Mouse (Mus musculus): Measurements from ENCODE around the gene Psenen.

The Psenen gene

DNA sequence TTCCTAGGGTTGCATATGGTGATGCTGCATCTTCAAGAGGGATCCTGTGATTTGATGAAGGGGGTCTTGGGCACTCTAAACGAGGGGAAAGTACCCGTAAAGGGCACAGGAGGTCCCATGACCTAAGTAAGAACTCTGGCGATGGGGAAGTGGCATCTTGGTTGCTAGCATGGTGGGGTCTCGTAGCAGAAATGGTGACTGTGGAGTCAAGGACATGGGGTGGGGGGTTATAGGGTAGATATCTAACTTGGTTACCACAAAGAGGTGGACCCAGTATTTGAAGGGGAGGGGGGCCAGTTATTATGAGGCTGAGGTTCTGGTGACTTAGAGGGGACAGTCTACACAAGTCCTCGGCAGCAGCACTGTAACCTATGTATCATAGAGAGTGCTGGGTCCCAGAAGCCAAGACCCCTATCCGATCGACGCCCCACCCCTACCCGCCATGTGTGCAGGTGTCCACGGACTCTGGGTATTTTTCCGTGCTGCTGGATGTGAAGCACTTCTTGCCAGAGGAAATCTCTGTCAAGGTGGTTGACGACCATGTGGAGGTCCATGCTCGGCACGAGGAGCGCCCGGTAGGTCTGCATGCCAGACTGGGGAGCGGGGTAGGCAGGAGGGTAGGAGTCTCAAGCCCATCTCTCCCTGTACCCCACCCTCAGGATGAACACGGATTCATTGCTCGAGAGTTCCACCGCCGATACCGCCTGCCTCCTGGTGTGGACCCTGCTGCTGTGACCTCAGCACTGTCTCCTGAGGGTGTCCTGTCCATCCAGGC is 9.4 kb downstream of the Psenen start:
- in situ Hi-C loops (cut with MboI, MseI) = loop anchor here in 1 of 2 experiments (10.0 kb wide), 1 partner anchor 459 kb away; the partner anchor contains the start of genes Gm26920, Zfp260 and Zfp566

GRCm38 (mm10) chr7:30553021-30553589 is 10.3 kb downstream of the Psenen start:
- in situ Hi-C loops (cut with MboI, MseI) = loop anchor here in 1 of 2 experiments (10.0 kb wide), 1 partner anchor 458 kb away; the partner anchor contains the start of genes Gm26920, Zfp260 and Zfp566

DNA sequence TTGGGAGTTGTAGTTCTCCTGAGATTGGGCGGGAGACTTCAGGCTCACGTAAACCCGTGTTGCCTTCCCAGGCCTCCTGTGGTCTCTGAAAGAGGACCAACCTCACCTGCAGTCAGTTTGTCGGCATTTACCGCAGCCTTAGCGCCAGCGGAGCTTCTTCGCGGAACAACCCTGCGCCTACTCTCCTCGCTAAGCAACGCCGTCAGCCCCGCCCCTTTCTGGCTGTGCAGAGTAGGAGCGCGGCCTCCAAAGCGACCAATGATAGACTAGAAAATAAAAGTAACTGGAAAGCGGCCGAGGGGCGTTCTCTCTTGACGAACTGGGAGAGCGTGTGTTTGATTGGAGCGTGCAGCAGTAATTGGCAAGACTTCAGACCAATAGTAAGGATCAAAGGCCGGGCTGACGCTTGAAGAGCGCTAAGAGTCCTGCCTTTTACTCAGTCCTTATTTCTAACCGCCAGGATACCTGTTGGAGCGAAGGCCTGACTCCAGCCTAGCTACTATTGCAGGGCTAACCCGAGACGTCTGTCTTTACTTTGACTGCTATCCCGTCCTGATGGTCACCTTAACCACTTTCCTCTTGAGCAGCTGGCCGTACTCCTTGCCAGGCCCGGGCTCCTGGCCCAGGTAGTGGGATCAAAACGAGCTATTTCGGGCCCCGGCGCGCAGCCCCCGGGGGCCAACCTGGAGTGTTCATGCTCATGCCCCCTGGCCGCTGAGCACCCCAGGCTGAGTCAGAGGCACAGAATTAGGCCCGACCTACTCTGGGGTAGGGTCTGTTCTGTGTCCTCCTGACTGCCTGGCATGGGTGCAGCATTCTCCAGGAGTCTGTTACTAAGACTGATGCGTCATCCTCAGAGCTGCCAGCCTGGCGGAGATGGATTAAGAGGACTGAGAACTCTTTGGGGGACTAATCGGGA is 11.1 kb downstream of the Psenen start, which contains the start of the genes Hspb6 and Proser3:
Gene Hspb6 (plus strand): TSS at position 77 of the 919 bp plus-strand sequence.
Gene Proser3 (minus strand): TSS at position 198 of the 919 bp plus-strand sequence.
- in situ Hi-C loops (cut with MboI, MseI) = loop anchor here in 1 of 2 experiments (10.0 kb wide), 1 partner anchor 458 kb away; the partner anchor contains the start of genes Gm26920, Zfp260 and Zfp566

DNA sequence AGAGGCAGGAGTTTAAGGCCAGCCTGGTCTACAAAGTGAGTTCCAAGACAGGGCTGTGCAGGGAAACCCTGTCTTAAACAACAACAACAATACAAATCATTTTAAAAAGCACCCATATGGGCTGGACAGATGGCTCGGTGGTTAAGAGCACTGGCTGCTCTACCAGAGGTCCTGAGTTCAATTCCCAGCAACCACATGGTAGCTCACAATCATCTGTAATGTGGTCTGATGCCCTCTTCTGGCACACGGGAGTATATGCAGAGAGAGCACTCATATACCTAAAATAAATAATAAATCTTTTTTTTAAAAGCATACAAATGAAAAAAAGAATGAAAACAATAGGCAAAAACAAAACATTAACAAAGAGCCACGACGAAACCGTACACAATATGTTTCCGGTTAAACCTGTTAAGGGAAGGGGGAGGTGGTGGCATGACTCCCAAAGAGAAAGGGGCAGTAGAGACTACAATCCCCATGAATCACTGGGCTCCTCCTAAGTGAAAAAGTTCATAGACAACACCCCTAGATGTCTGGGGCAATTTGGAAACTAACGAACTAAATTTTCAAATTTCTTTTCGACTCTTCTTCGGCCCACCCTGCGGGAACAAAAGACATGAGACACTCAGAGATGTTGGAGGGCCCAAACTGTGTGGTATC is 11.9 kb downstream of the Psenen start:
- in situ Hi-C loops (cut with MboI, MseI) = loop anchor here in 1 of 2 experiments (10.0 kb wide), 1 partner anchor 457 kb away; the partner anchor contains the start of genes Gm26920, Zfp260 and Zfp566

- in situ Hi-C loops (cut with MboI, MseI) = loop anchor here in 1 of 2 experiments (10.0 kb wide), 1 partner anchor 456 kb away; the partner anchor contains the start of genes Gm26920, Zfp260 and Zfp566
Observed at GRCm38 (mm10) chr7:30550603-30551002, 12.8 kb downstream of the Psenen start.

DNA sequence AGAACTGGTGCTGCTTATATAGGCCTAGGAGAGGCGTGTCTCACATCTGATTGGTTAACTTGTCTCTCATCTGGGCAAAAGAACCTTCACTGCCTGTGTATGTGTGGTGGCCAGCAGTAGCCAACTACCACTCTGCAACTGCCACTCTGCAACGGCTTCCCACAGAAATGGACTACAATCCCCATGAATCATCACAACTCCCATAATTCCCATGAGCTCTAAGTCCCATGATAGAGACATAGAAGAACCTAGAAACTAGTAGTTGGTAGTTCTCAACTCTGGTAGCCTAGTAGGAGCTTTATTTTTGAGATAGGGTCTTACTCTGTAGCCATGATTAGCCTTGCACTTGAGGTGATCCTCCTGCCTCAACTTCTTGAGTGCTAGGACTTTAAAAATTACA is 13.5 kb downstream of the Psenen start:
- in situ Hi-C loops (cut with MboI, MseI) = loop anchor here in 1 of 2 experiments (10.0 kb wide), 1 partner anchor 455 kb away; the partner anchor contains the start of genes Gm26920, Zfp260 and Zfp566

DNA sequence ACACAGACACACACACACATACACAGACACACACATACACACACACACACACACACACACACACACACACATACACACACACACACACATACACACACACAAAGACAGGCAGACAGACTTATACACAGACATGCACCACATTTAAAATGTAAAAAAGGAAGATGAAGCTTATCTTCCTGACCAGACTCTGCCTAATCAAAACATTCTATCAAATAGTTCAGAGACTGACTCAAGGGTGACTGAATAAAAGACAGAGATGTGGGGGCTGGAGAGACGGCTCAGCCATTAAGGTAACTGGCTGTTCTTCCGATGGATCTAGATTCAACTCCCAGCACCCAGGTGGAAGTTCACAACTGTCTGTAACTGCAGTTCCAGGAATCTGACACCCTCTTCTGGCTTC is 19.1 kb downstream of the Psenen start:
- in situ Hi-C loops (cut with MboI, MseI) = no loop called here

DNA sequence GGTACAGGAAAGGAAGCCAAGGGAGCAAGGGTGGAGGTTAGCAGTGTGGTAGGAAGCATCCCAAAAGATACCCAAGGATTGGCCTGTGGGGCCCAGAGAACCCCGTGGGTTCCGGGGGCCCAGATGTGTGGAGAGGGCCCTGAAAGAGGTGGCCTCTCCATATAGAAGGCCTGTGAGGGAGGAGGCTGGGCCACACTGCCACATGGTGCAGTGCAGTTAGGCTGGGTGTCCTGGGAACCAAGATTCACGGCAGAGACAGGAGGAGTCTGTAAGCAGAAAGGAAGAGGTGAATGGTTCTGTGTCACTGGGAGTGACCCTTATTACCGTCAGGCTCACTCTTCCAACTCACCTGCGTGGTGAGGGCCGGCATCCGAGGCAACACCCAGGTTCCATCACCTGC is 22.9 kb downstream of the Psenen start:
- in situ Hi-C loops (cut with MboI, MseI) = no loop called here

DNA sequence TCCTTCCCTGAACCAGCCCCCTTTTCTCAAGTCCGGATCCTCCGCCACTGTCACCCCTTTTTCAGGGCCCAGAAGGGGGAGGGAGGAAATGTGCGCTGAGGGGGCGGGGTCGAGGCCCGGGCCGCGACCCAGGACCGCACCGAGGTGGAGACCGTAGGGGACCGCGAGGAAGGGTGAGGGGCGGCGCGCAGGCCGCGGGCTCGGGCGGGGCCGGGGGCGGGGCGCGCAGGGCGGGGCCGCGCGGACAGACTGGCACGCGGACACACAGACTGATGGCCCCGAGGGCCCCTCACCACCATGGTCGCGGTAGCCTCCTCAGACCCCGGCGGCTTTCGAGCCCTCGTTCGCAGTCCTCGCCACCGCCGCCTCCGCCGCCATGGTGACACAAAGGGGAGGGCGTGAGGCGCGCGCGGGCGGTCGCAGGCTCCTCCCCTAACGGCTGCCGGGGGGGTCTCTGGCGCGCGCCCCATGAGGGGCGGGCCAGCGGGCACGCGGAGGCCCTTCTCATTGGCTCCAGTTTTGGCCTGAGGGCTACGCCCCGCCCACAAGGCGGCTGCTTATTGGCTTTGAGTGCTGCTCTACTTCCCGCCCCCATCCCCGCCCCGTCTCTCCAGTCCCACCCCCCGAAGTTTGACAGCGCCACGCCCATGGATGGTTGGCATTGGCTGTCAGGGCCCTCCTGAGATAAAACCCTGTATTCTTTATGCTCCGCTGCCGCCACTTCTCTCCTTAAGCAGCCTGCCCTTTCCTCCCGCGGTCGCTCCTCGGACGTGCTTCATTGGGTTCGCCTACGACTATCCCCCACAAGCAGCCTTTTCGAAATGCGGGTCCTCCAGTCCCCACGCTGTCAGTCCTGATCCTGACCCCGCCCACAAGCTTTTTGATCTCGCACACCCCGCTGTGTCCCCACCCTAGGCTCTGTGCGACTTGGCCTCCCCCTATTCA is 28.5 kb downstream of the Psenen start, which contains the start of gene Arhgap33:
Gene Arhgap33 (minus strand): TSS at position 428 of the 945 bp plus-strand sequence.
- in situ Hi-C loops (cut with MboI, MseI) = no loop called here

DNA sequence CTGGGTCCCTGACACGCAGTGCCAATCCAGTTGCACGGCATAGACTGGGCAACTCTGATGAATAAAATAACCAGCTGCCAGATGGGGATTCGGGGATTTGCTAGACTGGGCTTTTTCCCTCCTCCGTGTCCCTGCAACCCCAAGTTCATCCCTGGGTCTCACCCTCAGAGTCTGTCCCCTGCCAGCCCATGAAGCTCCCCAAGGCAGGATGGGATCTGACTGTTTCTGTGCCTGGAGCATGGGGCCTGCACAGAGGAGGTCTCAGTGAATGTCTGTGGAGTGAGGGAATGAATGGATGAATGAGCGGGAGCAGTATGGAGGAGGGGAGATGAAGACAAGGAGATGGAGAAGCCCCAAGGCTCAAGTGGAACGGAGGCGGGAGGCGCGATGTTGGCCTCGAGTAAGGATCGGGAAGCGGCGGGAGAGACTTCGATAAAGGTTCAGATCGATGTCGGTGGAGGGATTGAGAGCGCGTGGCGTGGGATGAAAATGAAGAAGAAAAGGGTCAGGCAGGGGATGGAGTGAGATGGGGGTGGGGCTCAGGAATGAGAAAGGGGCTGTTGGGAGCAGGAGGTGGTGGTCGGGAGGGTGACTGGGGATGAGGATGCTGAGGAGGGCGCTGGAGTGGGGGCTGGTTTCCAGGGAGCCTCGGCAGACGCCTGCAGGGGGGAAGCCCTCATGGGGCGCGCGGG is 29.3 kb downstream of the Psenen start:
- in situ Hi-C loops (cut with MboI, MseI) = no loop called here

DNA sequence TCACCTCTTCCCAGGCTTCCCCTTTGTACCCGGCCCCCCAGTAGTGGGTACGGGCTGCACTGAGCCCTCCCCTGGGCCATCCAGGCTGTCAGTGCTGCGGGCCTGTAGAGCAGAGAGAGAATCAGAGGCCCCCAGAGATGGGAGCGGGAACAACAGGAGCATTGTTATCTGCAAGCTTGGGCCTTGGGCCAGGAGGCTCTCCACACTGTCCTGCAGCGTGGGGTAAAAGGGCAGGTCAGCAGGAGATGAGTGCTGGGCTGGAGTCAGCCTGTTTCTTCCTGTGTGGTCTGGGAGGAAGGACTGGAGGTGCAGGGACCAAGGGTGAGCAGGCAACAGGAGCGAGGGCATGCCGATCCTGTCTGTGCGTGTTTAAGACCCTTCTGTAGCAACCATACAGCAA is 30.5 kb downstream of the Psenen start:
- in situ Hi-C loops (cut with MboI, MseI) = no loop called here

DNA sequence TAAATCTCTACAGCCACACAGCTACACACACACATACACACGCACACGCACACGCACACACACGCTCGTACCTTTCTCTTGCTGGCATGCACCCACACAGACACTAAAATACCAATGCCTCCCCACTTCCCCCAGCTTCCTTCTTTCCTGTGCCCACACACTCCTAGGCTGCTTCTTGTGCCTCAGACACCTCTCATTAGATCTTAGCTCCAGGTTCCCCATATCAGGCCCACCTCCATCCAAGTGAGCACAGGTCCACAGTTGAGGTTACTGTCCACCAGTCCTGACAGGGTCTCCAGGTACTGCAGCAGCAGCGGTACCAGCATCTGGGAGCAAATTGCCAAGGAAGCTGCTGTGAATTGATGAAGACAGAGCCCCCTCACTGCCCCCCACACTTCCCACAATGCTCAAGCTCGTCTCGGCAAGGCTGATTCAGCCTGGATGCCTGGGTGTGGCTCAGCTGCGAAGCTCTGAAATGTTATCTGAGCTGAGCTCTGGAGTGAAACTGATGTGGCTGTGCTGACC is 32.1 kb downstream of the Psenen start:
- in situ Hi-C loops (cut with MboI, MseI) = no loop called here

- in situ Hi-C loops (cut with MboI, MseI) = no loop called here
Observed at GRCm38 (mm10) chr7:30526981-30527380, 36.4 kb downstream of the Psenen start.

DNA sequence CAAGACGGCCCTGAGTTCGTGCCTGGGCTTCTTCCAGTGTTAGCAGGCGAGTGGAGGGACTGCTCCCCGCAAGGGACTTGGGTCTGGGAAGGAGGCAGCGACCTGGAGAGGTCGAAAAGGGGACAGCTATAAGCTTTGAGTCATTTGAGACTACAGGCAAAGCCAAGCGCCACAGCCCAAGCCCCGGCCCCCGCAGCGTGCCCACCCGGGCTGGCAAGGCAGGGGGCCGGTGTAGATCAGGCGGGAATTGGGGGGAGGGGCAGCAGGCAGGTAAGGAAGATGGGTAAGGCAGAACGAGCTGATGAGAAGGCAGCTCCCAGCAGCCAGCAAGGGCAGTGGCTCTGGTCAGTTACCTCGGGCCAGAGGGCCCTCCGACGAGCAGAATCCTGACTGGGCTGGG is 37.0 kb downstream of the Psenen start:
- in situ Hi-C loops (cut with MboI, MseI) = no loop called here

GRCm38 (mm10) chr7:30525954-30526353 is 37.5 kb downstream of the Psenen start:
- in situ Hi-C loops (cut with MboI, MseI) = no loop called here

- in situ Hi-C loops (cut with MboI, MseI) = no loop called here
Observed at GRCm38 (mm10) chr7:30524487-30524886, 38.9 kb downstream of the Psenen start.

- in situ Hi-C loops (cut with MboI, MseI) = no loop called here
Observed at GRCm38 (mm10) chr7:30522871-30523270, 40.6 kb downstream of the Psenen start.

GRCm38 (mm10) chr7:30520856-30521255 is 42.6 kb downstream of the Psenen start:
- in situ Hi-C loops (cut with MboI, MseI) = no loop called here

DNA sequence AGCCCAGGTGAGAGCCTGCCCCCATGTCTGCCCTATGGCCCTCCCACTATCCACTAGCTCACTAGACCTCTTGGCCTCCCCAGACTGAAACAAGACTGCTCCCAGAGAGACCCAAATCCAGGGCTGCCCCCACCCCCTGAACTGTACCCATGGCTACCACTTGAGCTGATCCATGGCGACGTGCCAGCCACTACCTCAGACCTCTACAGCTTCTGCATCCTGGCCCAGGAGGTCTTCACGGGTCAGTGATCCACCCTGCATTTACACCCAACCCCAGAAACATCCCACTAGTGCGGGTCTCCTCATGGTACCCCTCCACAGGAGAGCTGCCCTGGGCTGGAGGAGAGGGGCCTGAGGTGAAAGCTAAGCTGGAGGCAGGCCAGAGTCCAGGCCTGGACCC is 43.0 kb downstream of the Psenen start:
- in situ Hi-C loops (cut with MboI, MseI) = no loop called here

Measured in T-helper 17 cell (primary cell).